Mouse (Mus musculus): Measurements from ENCODE around the gene Lims1. TPM values are rescaled to one million over a fixed set of nuclear protein-coding genes. Genes with fewer than 3 reads are reported as not detected.

Gene Lims1
- polyA plus RNA-seq, 1 experiment from 2014 or later: 87.4 TPM

- no peak overlapping the region for H3K4me2 ChIP-seq (ENCODE audit: low read depth)
- WGBS: 51% methylated on average over 14 of the region's 14 CpGs
- no peak overlapping the region for H3K27ac ChIP-seq (ENCODE audit: low read depth, low read length)
- no peaks in the 10 kb centered on the region for H3K36me3 ChIP-seq (ENCODE audit: control insufficient read depth, insufficient read depth, low read length)
- ATAC-seq (ENCODE audit: insufficient read depth, low FRiP score, low TSS enrichment): no peak
- H3K9ac ChIP-seq (ENCODE audit: low read length): no peak overlapping the region
- H3K27me3 ChIP-seq (ENCODE audit: control insufficient read depth, insufficient read depth, low read length): no peaks in the 10 kb centered on the region
- H3K4me1 ChIP-seq (ENCODE audit: control insufficient read depth, insufficient read depth, low read length): no peaks in the 10 kb centered on the region
- peak overlapping the region; percentile 3; the same call in 1 of the 2 replicates for H3K4me3 ChIP-seq (ENCODE audit: low read depth, low read length)
- no peaks in the 10 kb centered on the region for H3K9me3 ChIP-seq (ENCODE audit: control insufficient read depth, low read length)
- no peak for DNase-seq (ENCODE audit: low spot score)
Measured at GRCm38 (mm10) chr10:58371279-58371842, 48.1 kb downstream of the Lims1 start.

GRCm38 (mm10) chr10:58372430-58373030, 49.3 kb downstream of the Lims1 start:
- no peak overlapping the region for H3K27ac ChIP-seq (ENCODE audit: low read depth, low read length)
- H3K27me3 ChIP-seq (ENCODE audit: control insufficient read depth, insufficient read depth, low read length): no peaks in the 10 kb centered on the region
- WGBS: 85% methylated on average over 6 of the region's 6 CpGs
- no peak overlapping the region for H3K4me3 ChIP-seq (ENCODE audit: low read depth, low read length)
- H3K9ac ChIP-seq (ENCODE audit: low read length): no peak overlapping the region
- H3K36me3 ChIP-seq (ENCODE audit: control insufficient read depth, insufficient read depth, low read length): no peaks in the 10 kb centered on the region
- no peaks in the 10 kb centered on the region for H3K9me3 ChIP-seq (ENCODE audit: control insufficient read depth, low read length)
- H3K4me2 ChIP-seq (ENCODE audit: low read depth): no peak overlapping the region
- ATAC-seq (ENCODE audit: insufficient read depth, low FRiP score, low TSS enrichment) (no peak), DNase-seq (ENCODE audit: low spot score) (no peak)
- no peaks in the 10 kb centered on the region for H3K4me1 ChIP-seq (ENCODE audit: control insufficient read depth, insufficient read depth, low read length)

GRCm38 (mm10) chr10:58373829-58374228, 50.6 kb downstream of the Lims1 start:
- no peaks in the 10 kb centered on the region for H3K4me1 ChIP-seq (ENCODE audit: control insufficient read depth, insufficient read depth, low read length)
- H3K36me3 ChIP-seq (ENCODE audit: control insufficient read depth, insufficient read depth, low read length): no peaks in the 10 kb centered on the region
- no peak overlapping the region for H3K9ac ChIP-seq (ENCODE audit: low read length)
- DNase-seq (ENCODE audit: low spot score) (no peak), ATAC-seq (ENCODE audit: insufficient read depth, low FRiP score, low TSS enrichment) (no peak)
- H3K4me3 ChIP-seq (ENCODE audit: low read depth, low read length): no peak overlapping the region
- no peaks in the 10 kb centered on the region for H3K9me3 ChIP-seq (ENCODE audit: control insufficient read depth, low read length)
- no peak overlapping the region for H3K27ac ChIP-seq (ENCODE audit: low read depth, low read length)
- no peak overlapping the region for H3K4me2 ChIP-seq (ENCODE audit: low read depth)
- H3K27me3 ChIP-seq (ENCODE audit: control insufficient read depth, insufficient read depth, low read length): no peaks in the 10 kb centered on the region

GRCm38 (mm10) chr10:58377592-58378197, 54.4 kb downstream of the Lims1 start:
- H3K9me3 ChIP-seq (ENCODE audit: control insufficient read depth, low read length): no peaks in the 10 kb centered on the region
- DNase-seq (ENCODE audit: low spot score) (peak; percentile 29), ATAC-seq (ENCODE audit: insufficient read depth, low FRiP score, low TSS enrichment) (no peak)
- no peaks in the 10 kb centered on the region for H3K27me3 ChIP-seq (ENCODE audit: control insufficient read depth, insufficient read depth, low read length)
- H3K4me3 ChIP-seq (ENCODE audit: low read depth, low read length): no peak overlapping the region
- H3K36me3 ChIP-seq (ENCODE audit: control insufficient read depth, insufficient read depth, low read length): no peaks in the 10 kb centered on the region
- H3K4me1 ChIP-seq (ENCODE audit: control insufficient read depth, insufficient read depth, low read length): peaks cover 4% of the 10 kb centered on the region
- 45% methylated on average over 4 of the region's 4 CpGs for WGBS
- H3K9ac ChIP-seq (ENCODE audit: low read length): no peak overlapping the region
- H3K27ac ChIP-seq (ENCODE audit: low read depth, low read length): no peak overlapping the region
- no peak overlapping the region for H3K4me2 ChIP-seq (ENCODE audit: low read depth)

- DNase-seq (ENCODE audit: low spot score): no peak
- Histone ChIP-seq H3K27ac (ENCODE audit: low read depth, low read length) (no peak overlapping the region), H3K4me2 (ENCODE audit: low read depth) (no peak overlapping the region), H3K9ac (ENCODE audit: low read length) (no peak overlapping the region), H3K9me3 (ENCODE audit: control insufficient read depth, low read length) (no peaks in the 10 kb centered on the region), H3K36me3 (ENCODE audit: control insufficient read depth, insufficient read depth, low read length) (no peaks in the 10 kb centered on the region), H3K4me1 (ENCODE audit: control insufficient read depth, insufficient read depth, low read length) (peaks cover 5% of the 10 kb centered on the region), H3K4me3 (ENCODE audit: low read depth, low read length) (no peak overlapping the region), H3K27me3 (ENCODE audit: control insufficient read depth, insufficient read depth, low read length) (no peaks in the 10 kb centered on the region)
- WGBS: 76% methylated on average over 1 of the region's 1 CpGs
- no peak for ATAC-seq (ENCODE audit: insufficient read depth, low FRiP score, low TSS enrichment)
Measured at GRCm38 (mm10) chr10:58378380-58378779, 55.1 kb downstream of the Lims1 start.

GRCm38 (mm10) chr10:58379699-58380098, 56.4 kb downstream of the Lims1 start:
- Histone ChIP-seq H3K9ac (ENCODE audit: low read length) (no peak overlapping the region), H3K36me3 (ENCODE audit: control insufficient read depth, insufficient read depth, low read length) (no peaks in the 10 kb centered on the region), H3K27me3 (ENCODE audit: control insufficient read depth, insufficient read depth, low read length) (no peaks in the 10 kb centered on the region), H3K27ac (ENCODE audit: low read depth, low read length) (no peak overlapping the region), H3K4me1 (ENCODE audit: control insufficient read depth, insufficient read depth, low read length) (peaks cover 6% of the 10 kb centered on the region), H3K9me3 (ENCODE audit: control insufficient read depth, low read length) (no peaks in the 10 kb centered on the region), H3K4me2 (ENCODE audit: low read depth) (no peak overlapping the region), H3K4me3 (ENCODE audit: low read depth, low read length) (no peak overlapping the region)
- ATAC-seq (ENCODE audit: insufficient read depth, low FRiP score, low TSS enrichment) (no peak), DNase-seq (ENCODE audit: low spot score) (no peak)
- 95% methylated on average over 1 of the region's 1 CpGs for WGBS

GRCm38 (mm10) chr10:58381904-58382303, 58.6 kb downstream of the Lims1 start:
- peaks cover 6% of the 10 kb centered on the region for H3K4me1 ChIP-seq (ENCODE audit: control insufficient read depth, insufficient read depth, low read length)
- H3K4me2 ChIP-seq (ENCODE audit: low read depth): no peak overlapping the region
- no peak overlapping the region for H3K9ac ChIP-seq (ENCODE audit: low read length)
- H3K27me3 ChIP-seq (ENCODE audit: control insufficient read depth, insufficient read depth, low read length): no peaks in the 10 kb centered on the region
- no peak for ATAC-seq (ENCODE audit: insufficient read depth, low FRiP score, low TSS enrichment)
- no peaks in the 10 kb centered on the region for H3K9me3 ChIP-seq (ENCODE audit: control insufficient read depth, low read length)
- no peak overlapping the region for H3K4me3 ChIP-seq (ENCODE audit: low read depth, low read length)
- no peak for DNase-seq (ENCODE audit: low spot score)
- WGBS: 94% methylated on average over 1 of the region's 1 CpGs
- no peaks in the 10 kb centered on the region for H3K36me3 ChIP-seq (ENCODE audit: control insufficient read depth, insufficient read depth, low read length)
- H3K27ac ChIP-seq (ENCODE audit: low read depth, low read length): no peak overlapping the region

GRCm38 (mm10) chr10:58382621-58383101, 59.4 kb downstream of the Lims1 start:
- H3K27me3 ChIP-seq (ENCODE audit: control insufficient read depth, insufficient read depth, low read length): no peaks in the 10 kb centered on the region
- DNase-seq (ENCODE audit: low spot score) (peak; percentile 26), ATAC-seq (ENCODE audit: insufficient read depth, low FRiP score, low TSS enrichment) (peak; percentile 81)
- peak overlapping the region; percentile 75 for H3K27ac ChIP-seq (ENCODE audit: low read depth, low read length)
- no peaks in the 10 kb centered on the region for H3K9me3 ChIP-seq (ENCODE audit: control insufficient read depth, low read length)
- H3K36me3 ChIP-seq (ENCODE audit: control insufficient read depth, insufficient read depth, low read length): no peaks in the 10 kb centered on the region
- H3K4me3 ChIP-seq (ENCODE audit: low read depth, low read length): no peak overlapping the region
- H3K9ac ChIP-seq (ENCODE audit: low read length): no peak overlapping the region
- peaks cover 6% of the 10 kb centered on the region for H3K4me1 ChIP-seq (ENCODE audit: control insufficient read depth, insufficient read depth, low read length)
- no peak overlapping the region for H3K4me2 ChIP-seq (ENCODE audit: low read depth)
- 8% methylated on average over 3 of the region's 3 CpGs for WGBS

- H3K4me1 ChIP-seq (ENCODE audit: control insufficient read depth, insufficient read depth, low read length): peaks cover 6% of the 10 kb centered on the region
- peak; percentile 14 for DNase-seq (ENCODE audit: low spot score)
- H3K4me2 ChIP-seq (ENCODE audit: low read depth): no peak overlapping the region
- H3K27ac ChIP-seq (ENCODE audit: low read depth, low read length): peak overlapping the region; percentile 75
- no peak overlapping the region for H3K9ac ChIP-seq (ENCODE audit: low read length)
- H3K27me3 ChIP-seq (ENCODE audit: control insufficient read depth, insufficient read depth, low read length): no peaks in the 10 kb centered on the region
- no peaks in the 10 kb centered on the region for H3K9me3 ChIP-seq (ENCODE audit: control insufficient read depth, low read length)
- H3K4me3 ChIP-seq (ENCODE audit: low read depth, low read length): no peak overlapping the region
- WGBS: 47% methylated on average over 3 of the region's 3 CpGs
- 0 out of 2 replicates have a peak, but pooled peaks have one; percentile 39 for ATAC-seq (ENCODE audit: insufficient read depth, low FRiP score, low TSS enrichment)
- no peaks in the 10 kb centered on the region for H3K36me3 ChIP-seq (ENCODE audit: control insufficient read depth, insufficient read depth, low read length)
Measured at GRCm38 (mm10) chr10:58383282-58383681, 60.0 kb downstream of the Lims1 start.

All from neural tube, embryonic 11.5 days (tissue).